Mouse (Mus musculus): ENCODE measurements around the gene Prkar1b. TPM values are rescaled to one million over a fixed set of nuclear protein-coding genes. Genes with fewer than 3 reads are reported as not detected.

Gene Prkar1b
- total RNA-seq, 2 experiments from 2014 or later: 1.5 to 2.0 TPM

- DNase-seq: no peak
These were observed 82.8 kb downstream of the Prkar1b start for GRCm38 (mm10) chr5:139066861-139067614.

- no peak for DNase-seq
These were observed 85.2 kb downstream of the Prkar1b start for GRCm38 (mm10) chr5:139064611-139065010.

GRCm38 (mm10) chr5:139061680-139062079, 88.1 kb downstream of the Prkar1b start:
- DNase-seq: no peak

- peak in 1 of 2 experiments; percentile 31 for DNase-seq
These were observed 89.2 kb downstream of the Prkar1b start for GRCm38 (mm10) chr5:139060460-139061051.

GRCm38 (mm10) chr5:139053176-139053575, 96.6 kb downstream of the Prkar1b start:
- no peak for DNase-seq

GRCm38 (mm10) chr5:139051276-139051675, 98.5 kb downstream of the Prkar1b start:
- DNase-seq: no peak

- peak in 1 of 2 experiments; percentile 17 for DNase-seq
These were observed 100.4 kb downstream of the Prkar1b start for GRCm38 (mm10) chr5:139049367-139049766.

- no peak for DNase-seq
These were observed 102.6 kb downstream of the Prkar1b start for GRCm38 (mm10) chr5:139047171-139047570.

- no peak for DNase-seq
These were observed 103.2 kb downstream of the Prkar1b start for GRCm38 (mm10) chr5:139046636-139047035.

GRCm38 (mm10) chr5:139043546-139043945, 106.3 kb downstream of the Prkar1b start:
- no peak for DNase-seq

- no peak for DNase-seq
These were observed 107.5 kb downstream of the Prkar1b start for GRCm38 (mm10) chr5:139042299-139042698.

- DNase-seq: no peak
These were observed 114.6 kb downstream of the Prkar1b start for GRCm38 (mm10) chr5:139035171-139035570.

- no peak for DNase-seq
These were observed 115.1 kb downstream of the Prkar1b start for GRCm38 (mm10) chr5:139034746-139035145.

GRCm38 (mm10) chr5:139033406-139034317, 116.1 kb downstream of the Prkar1b start:
- DNase-seq: peak; percentile 9 to 33

- no peak for DNase-seq
These were observed 122.2 kb downstream of the Prkar1b start for GRCm38 (mm10) chr5:139027603-139028002.

GRCm38 (mm10) chr5:139024351-139025105, 125.3 kb downstream of the Prkar1b start:
- DNase-seq: peak in 1 of 2 experiments; percentile 47

GRCm38 (mm10) chr5:139020595-139020994, 129.2 kb downstream of the Prkar1b start:
- no peak for DNase-seq

- peak; percentile 87 to 89 for DNase-seq
These were observed 132.3 kb downstream of the Prkar1b start for GRCm38 (mm10) chr5:139017371-139018124.

GRCm38 (mm10) chr5:139015097-139015496, 134.7 kb downstream of the Prkar1b start:
- DNase-seq: peak; percentile 70 to 85

- DNase-seq: no peak
These were observed 139.2 kb downstream of the Prkar1b start for GRCm38 (mm10) chr5:139010649-139011048.

Data from heart, adult 18-20 months (tissue).